Mouse (Mus musculus) intestine, embryonic 14.5 days (tissue): ENCODE measurements around the gene Tfip11. TPM values are rescaled to one million over a fixed set of nuclear protein-coding genes. Genes with fewer than 3 reads are reported as not detected.

Source experiments
- ATAC-seq: fragments of 200-750 bp; cut with Nextera tagmentation; replicated peaks from 2 replicates; pipeline ENCODE4 v1.8.0; 2017; ENCODE audit warnings: low read depth, moderate number of reproducible peaks, moderate TSS enrichment, moderate library complexity; ENCODE audit not compliant: low FRiP score, low TSS enrichment
- DNase-seq: peaks from one replicate; pipeline ENCODE4 v3.0.0-alpha.2; 2018; ENCODE audit warnings: low spot score
- H3K27ac ChIP-seq: fragments of 300-500 bp; sonication (generic); 2 replicates; pipeline ENCODE4 v1.5.1; 2014; ENCODE audit warnings: low read depth, mild to moderate bottlenecking, control low read depth
- H3K27me3 ChIP-seq: fragments of 300-500 bp; sonication (generic); replicated peaks from 2 replicates; pipeline ENCODE4 v1.6.1; 2014; ENCODE audit warnings: low read length, control low read depth; ENCODE audit not compliant: control insufficient read depth, insufficient read depth
- H3K36me3 ChIP-seq: fragments of 300-500 bp; sonication (generic); 2 replicates; pipeline ENCODE4 v1.6.1; 2014; ENCODE audit warnings: low read length, control low read depth; ENCODE audit not compliant: control insufficient read depth, insufficient read depth
- H3K4me1 ChIP-seq: fragments of 300-500 bp; sonication (generic); replicated peaks from 2 replicates; pipeline ENCODE4 v1.6.1; 2014; ENCODE audit warnings: low read length, control low read depth, mixed read lengths; ENCODE audit not compliant: control insufficient read depth, insufficient read depth
- H3K4me2 ChIP-seq: fragments of 300-500 bp; sonication (generic); 2 replicates; pipeline ENCODE4 v1.6.1; 2014; ENCODE audit warnings: low read length
- H3K4me3 ChIP-seq: fragments of 300-500 bp; sonication (generic); 2 replicates; pipeline ENCODE4 v1.5.1; 2014; ENCODE audit warnings: low read depth, low read length, control low read depth, mixed read lengths
- H3K9ac ChIP-seq: fragments of 300-500 bp; sonication (generic); 2 replicates; pipeline ENCODE4 v1.6.1; 2014; ENCODE audit warnings: mild to moderate bottlenecking, low read length
- H3K9me3 ChIP-seq: fragments of 300-500 bp; sonication (generic); 2 replicates; pipeline ENCODE4 v1.6.1; 2016; ENCODE audit warnings: low read length, control low read depth; ENCODE audit not compliant: control insufficient read depth
- WGBS: fragments of 180-500 bp; shearing (Covaris S2); extraction: QIAGEN DNeasy Blood & Tissue Kit; methylation state at CpG from one replicate; pipeline ENCODE4 v1.1.7; 2014; 5-methylcytosine and 5-hydroxymethylcytosine counted together
- polyA plus RNA-seq: library from polyadenylated mRNA; unstranded; fragments of >200 nt; fragmentation: Nextera tagmentation; extraction: Ambion mirVana; gene quantifications from 2 replicates; pipeline ENCODE4 v1.2.1, GENCODE M21; 2014

Gene Tfip11
- polyA plus RNA-seq, 1 experiment from 2014 or later: 24.6 TPM

DNA sequence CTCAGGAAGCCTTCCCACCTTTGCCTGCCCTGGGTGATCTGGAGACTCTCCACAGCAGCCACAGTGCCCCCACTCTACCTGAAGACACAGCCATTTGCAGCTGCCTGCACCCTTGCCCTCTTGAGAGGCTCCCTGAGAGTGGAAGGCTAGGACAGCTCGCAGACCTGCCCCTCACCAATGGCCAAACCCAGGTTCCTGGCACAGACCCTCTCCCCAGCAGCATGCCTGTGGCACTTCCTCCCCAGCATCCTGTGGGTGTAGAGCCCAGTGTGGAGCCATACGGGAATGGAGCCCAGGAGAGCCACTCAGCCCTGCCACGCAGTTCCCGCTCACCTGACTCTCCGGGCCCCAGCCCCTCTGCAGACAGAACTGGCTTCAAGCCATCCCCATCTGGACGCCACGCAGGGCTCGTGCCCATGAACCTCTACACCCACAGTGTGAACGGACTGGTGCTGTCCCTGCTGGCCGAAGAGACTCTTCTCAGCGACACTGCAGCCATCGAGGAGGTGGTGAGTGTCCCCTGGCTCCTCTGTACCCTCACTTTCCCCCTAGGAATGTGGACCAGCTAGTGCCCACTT, 44.2 kb downstream of the Tfip11 start:
- no peak for ATAC-seq
- Histone ChIP-seq H3K4me1 (no peaks in the 10 kb centered on the region), H3K4me2 (no peak overlapping the region), H3K9ac (no peak overlapping the region), H3K9me3 (no peaks in the 10 kb centered on the region), H3K4me3 (no peak overlapping the region), H3K36me3 (peaks cover 83% of the 10 kb centered on the region), H3K27ac (no peak overlapping the region), H3K27me3 (no peaks in the 10 kb centered on the region)
- no peak for DNase-seq
- WGBS: 91% methylated on average over 12 of the region's 12 CpGs

DNA sequence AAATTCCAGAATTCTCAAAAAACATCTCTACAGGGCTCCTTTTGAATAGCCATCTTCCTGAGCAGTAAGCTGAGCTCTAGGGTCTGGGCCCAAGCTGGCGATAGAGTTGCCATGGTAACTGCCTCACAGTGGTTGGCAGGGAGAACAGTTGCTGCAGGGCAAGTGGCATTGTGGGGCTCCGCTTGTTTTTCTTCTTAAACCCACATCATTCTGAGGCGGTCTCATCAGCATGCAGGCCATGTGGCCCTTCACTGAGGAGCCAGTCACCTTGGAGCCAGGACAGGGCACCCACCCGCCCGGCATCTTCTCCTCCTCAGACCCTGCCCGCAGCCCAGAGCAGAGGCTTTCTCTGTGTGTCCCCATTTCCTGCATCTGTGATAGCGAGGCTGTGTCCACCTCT, 45.8 kb downstream of the Tfip11 start:
- no peak for DNase-seq
- H3K27ac ChIP-seq: no peak overlapping the region
- H3K9ac ChIP-seq: no peak overlapping the region
- no peaks in the 10 kb centered on the region for H3K9me3 ChIP-seq
- no peaks in the 10 kb centered on the region for H3K27me3 ChIP-seq
- no peak overlapping the region for H3K4me3 ChIP-seq
- no peak overlapping the region for H3K4me2 ChIP-seq
- H3K36me3 ChIP-seq: peaks cover 81% of the 10 kb centered on the region
- ATAC-seq: no peak
- H3K4me1 ChIP-seq: no peaks in the 10 kb centered on the region
- 77% methylated on average over 7 of the region's 7 CpGs for WGBS

- Histone ChIP-seq H3K36me3 (peaks cover 64% of the 10 kb centered on the region), H3K4me3 (no peak overlapping the region), H3K9ac (no peak overlapping the region), H3K4me2 (no peak overlapping the region), H3K9me3 (no peaks in the 10 kb centered on the region), H3K4me1 (no peaks in the 10 kb centered on the region), H3K27ac (no peak overlapping the region), H3K27me3 (no peaks in the 10 kb centered on the region)
- ATAC-seq (no peak), DNase-seq (no peak)
- 88% methylated on average over 4 of the region's 4 CpGs for WGBS
Measured at GRCm38 (mm10) chr5:112376111-112376510, 50.0 kb downstream of the Tfip11 start.

GRCm38 (mm10) chr5:112377380-112377779, 51.2 kb downstream of the Tfip11 start:
- H3K27ac ChIP-seq: no peak overlapping the region
- no peak overlapping the region for H3K4me2 ChIP-seq
- peaks cover 1% of the 10 kb centered on the region; the same call in 1 of the 2 replicates for H3K4me1 ChIP-seq
- no peak overlapping the region for H3K9ac ChIP-seq
- 81% methylated on average over 1 of the region's 1 CpGs for WGBS
- peaks cover 56% of the 10 kb centered on the region for H3K36me3 ChIP-seq
- H3K27me3 ChIP-seq: no peaks in the 10 kb centered on the region
- no peak for DNase-seq
- H3K9me3 ChIP-seq: no peaks in the 10 kb centered on the region
- H3K4me3 ChIP-seq: no peak overlapping the region
- no peak for ATAC-seq

- no peak for DNase-seq
- peaks cover 45% of the 10 kb centered on the region for H3K36me3 ChIP-seq
- 63% methylated on average over 6 of the region's 6 CpGs for WGBS
Measured at GRCm38 (mm10) chr5:112378716-112379115, 52.6 kb downstream of the Tfip11 start.

DNA sequence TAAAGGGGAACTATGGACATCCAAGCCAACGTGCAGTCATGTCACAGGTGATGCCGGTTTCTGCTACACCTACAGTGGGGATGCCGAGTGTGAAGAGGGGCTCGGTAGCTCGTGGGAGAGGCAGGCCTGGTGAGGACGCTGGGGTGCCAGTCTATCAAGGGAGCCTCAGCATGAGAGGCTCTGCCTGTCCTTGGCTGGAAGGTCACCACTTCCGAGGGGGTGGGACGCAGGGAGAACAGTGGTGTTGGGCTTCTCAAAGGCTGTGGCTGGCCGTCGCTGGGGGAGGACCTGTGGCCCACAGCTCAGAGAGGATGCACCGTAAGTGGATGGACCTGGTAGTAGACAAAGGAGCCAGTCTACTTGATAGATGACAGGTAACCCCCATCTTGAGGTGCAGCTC, 55.0 kb downstream of the Tfip11 start:
- no peak for DNase-seq
- 83% methylated on average over 11 of the region's 11 CpGs for WGBS
- H3K4me3 ChIP-seq: no peak overlapping the region

More at GRCm38 (mm10) chr5:112378716-112379115, 52.6 kb downstream of the Tfip11 start:
- H3K4me2 ChIP-seq: no peak overlapping the region
- no peak overlapping the region for H3K27ac ChIP-seq
- H3K4me3 ChIP-seq: no peak overlapping the region
- H3K9ac ChIP-seq: no peak overlapping the region
- ATAC-seq: no peak
- peaks cover 5% of the 10 kb centered on the region for H3K4me1 ChIP-seq
- no peaks in the 10 kb centered on the region for H3K27me3 ChIP-seq
- no peaks in the 10 kb centered on the region for H3K9me3 ChIP-seq

GRCm38 (mm10) chr5:112382042-112382441, 55.9 kb downstream of the Tfip11 start:
- Histone ChIP-seq H3K4me3 (no peak overlapping the region), H3K4me2 (no peak overlapping the region), H3K27me3 (no peaks in the 10 kb centered on the region), H3K36me3 (peaks cover 23% of the 10 kb centered on the region), H3K9ac (no peak overlapping the region), H3K4me1 (peaks cover 5% of the 10 kb centered on the region), H3K27ac (no peak overlapping the region), H3K9me3 (no peaks in the 10 kb centered on the region)
- 74% methylated on average over 9 of the region's 9 CpGs for WGBS
- DNase-seq (no peak), ATAC-seq (no peak)

More for the DNA sequence above, 55.0 kb downstream of the Tfip11 start:
- no peak for ATAC-seq
- H3K27me3 ChIP-seq: no peaks in the 10 kb centered on the region
- peaks cover 5% of the 10 kb centered on the region for H3K4me1 ChIP-seq
- no peak overlapping the region for H3K27ac ChIP-seq
- no peaks in the 10 kb centered on the region for H3K9me3 ChIP-seq
- H3K4me2 ChIP-seq: no peak overlapping the region
- H3K9ac ChIP-seq: no peak overlapping the region
- H3K36me3 ChIP-seq: peaks cover 23% of the 10 kb centered on the region

DNA sequence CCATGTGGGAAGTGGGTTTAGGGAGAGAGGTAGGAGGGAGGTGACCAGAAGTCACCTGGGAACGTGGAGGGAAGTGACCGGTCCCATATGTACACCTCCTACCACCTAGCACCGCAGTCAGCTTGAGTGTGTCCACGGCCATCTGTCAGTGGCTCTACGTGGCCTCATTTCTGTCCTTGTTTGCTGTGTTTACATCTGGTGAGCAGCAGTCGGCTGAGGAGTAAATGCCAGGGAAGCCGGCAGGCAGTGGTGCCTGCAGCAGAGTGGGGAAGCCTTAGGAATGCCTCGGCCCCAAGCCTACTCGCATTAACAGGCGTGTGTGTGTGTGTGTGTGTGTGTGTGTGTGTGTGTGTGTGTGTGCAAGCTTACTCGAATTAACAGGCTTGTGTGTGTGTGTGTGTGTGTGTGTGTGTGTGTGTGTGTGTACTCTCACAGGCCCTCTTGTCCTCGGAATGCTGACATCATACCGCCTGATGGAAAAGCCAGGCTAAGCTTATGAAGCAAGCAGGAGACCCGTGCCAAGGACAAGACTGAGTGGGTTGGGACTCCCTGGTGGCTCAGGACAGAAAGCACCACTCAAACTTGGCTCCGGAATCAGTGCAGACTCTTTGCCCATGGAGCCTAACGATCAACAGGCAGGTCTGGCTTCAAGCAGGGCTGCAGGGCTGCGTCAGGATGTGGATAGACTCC, 56.6 kb downstream of the Tfip11 start:
- DNase-seq (no peak), ATAC-seq (no peak)
- Histone ChIP-seq H3K27me3 (no peaks in the 10 kb centered on the region), H3K4me2 (no peak overlapping the region), H3K4me1 (peaks cover 5% of the 10 kb centered on the region), H3K36me3 (peaks cover 19% of the 10 kb centered on the region), H3K4me3 (no peak overlapping the region), H3K9me3 (no peaks in the 10 kb centered on the region), H3K9ac (no peak overlapping the region), H3K27ac (no peak overlapping the region)
- 33% methylated on average over 17 of the region's 17 CpGs for WGBS
